Mouse (Mus musculus): ENCODE data around the gene Inca1.

DNA sequence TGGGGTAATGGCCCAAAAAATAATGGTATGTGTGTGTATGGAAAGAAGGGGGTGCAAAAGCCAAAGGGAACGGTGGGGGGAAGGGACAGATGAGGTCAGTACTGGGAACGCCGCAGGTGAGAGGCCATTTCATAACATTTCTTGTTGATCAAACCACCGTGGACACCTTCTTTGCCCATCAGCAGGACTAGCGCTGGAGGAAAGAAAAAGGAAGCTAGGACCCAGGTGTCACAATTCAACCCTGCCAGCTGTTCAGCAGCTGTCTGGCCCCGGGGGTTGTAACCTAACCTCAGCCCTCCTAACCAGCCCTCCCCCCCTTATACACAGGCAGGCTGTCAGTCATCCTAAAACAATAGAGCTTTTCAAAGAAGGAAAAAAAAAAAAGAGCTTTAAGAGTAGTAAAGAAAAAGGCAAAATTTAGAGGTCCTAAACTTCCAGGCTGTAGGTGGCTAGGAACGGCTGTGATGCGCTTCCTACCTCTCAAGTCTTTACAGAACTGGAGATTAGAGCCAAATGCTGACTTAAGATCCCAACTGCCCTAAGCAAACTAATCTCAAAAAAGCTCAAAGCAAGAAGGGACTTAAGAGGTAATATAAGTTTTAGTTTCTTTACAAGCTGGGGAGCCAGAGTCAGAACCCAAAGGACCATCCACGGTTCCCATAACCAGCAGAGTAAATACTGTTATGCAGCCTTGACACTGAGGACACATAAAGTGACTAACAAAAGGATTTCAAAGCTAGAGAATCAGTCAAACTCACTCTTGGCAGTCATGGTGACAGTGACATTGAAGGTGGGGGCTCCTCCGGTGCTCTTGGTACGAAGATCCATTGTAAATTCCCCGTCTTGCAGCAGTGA lies 47.7 kb downstream of the Inca1 start:
- TF ChIP-seq POLR2A (IDR thresholded peaks at IDR 0.05; ENCODE audit: control insufficient read depth, low read depth, low read length): no peak
- no peak for TF ChIP-seq CTCF (IDR thresholded peaks at IDR 0.05; ENCODE audit: control insufficient read depth, insufficient read depth, insufficient replicate concordance, low read depth, low read length)

Measured in testis, adult 2 months (tissue).